Mouse (Mus musculus) intestine, embryonic 14.5 days (tissue): Measurements from ENCODE around the gene Slc34a2. TPM values are rescaled to one million over a fixed set of nuclear protein-coding genes. Genes with fewer than 3 reads are reported as not detected.

Experiments used
- ATAC-seq: fragments of 200-750 bp; cut with Nextera tagmentation; replicated peaks from 2 replicates; pipeline ENCODE4 v1.8.0; 2017; ENCODE audit warnings: low read depth, moderate number of reproducible peaks, moderate TSS enrichment, moderate library complexity; ENCODE audit not compliant: low FRiP score, low TSS enrichment
- DNase-seq: peaks from one replicate; pipeline ENCODE4 v3.0.0-alpha.2; 2018; ENCODE audit warnings: low spot score
- H3K27ac ChIP-seq: fragments of 300-500 bp; sonication (generic); 2 replicates; pipeline ENCODE4 v1.5.1; 2014; ENCODE audit warnings: low read depth, mild to moderate bottlenecking, control low read depth
- H3K27me3 ChIP-seq: fragments of 300-500 bp; sonication (generic); replicated peaks from 2 replicates; pipeline ENCODE4 v1.6.1; 2014; ENCODE audit warnings: low read length, control low read depth; ENCODE audit not compliant: control insufficient read depth, insufficient read depth
- H3K36me3 ChIP-seq: fragments of 300-500 bp; sonication (generic); 2 replicates; pipeline ENCODE4 v1.6.1; 2014; ENCODE audit warnings: low read length, control low read depth; ENCODE audit not compliant: control insufficient read depth, insufficient read depth
- H3K4me1 ChIP-seq: fragments of 300-500 bp; sonication (generic); replicated peaks from 2 replicates; pipeline ENCODE4 v1.6.1; 2014; ENCODE audit warnings: low read length, control low read depth, mixed read lengths; ENCODE audit not compliant: control insufficient read depth, insufficient read depth
- H3K4me2 ChIP-seq: fragments of 300-500 bp; sonication (generic); 2 replicates; pipeline ENCODE4 v1.6.1; 2014; ENCODE audit warnings: low read length
- H3K4me3 ChIP-seq: fragments of 300-500 bp; sonication (generic); 2 replicates; pipeline ENCODE4 v1.5.1; 2014; ENCODE audit warnings: low read depth, low read length, control low read depth, mixed read lengths
- H3K9ac ChIP-seq: fragments of 300-500 bp; sonication (generic); 2 replicates; pipeline ENCODE4 v1.6.1; 2014; ENCODE audit warnings: mild to moderate bottlenecking, low read length
- H3K9me3 ChIP-seq: fragments of 300-500 bp; sonication (generic); 2 replicates; pipeline ENCODE4 v1.6.1; 2016; ENCODE audit warnings: low read length, control low read depth; ENCODE audit not compliant: control insufficient read depth
- WGBS: fragments of 180-500 bp; shearing (Covaris S2); extraction: QIAGEN DNeasy Blood & Tissue Kit; methylation state at CpG from one replicate; pipeline ENCODE4 v1.1.7; 2014; 5-methylcytosine and 5-hydroxymethylcytosine counted together
- polyA plus RNA-seq: library from polyadenylated mRNA; unstranded; fragments of >200 nt; fragmentation: Nextera tagmentation; extraction: Ambion mirVana; gene quantifications from 2 replicates; pipeline ENCODE4 v1.2.1, GENCODE M21; 2014

The Slc34a2 gene
- polyA plus RNA-seq, 1 experiment from 2014 or later, result 0.91 TPM

- ATAC-seq (no peak), DNase-seq (no peak)
- Histone ChIP-seq H3K27me3 (no peaks in the 10 kb centered on the region), H3K9me3 (no peaks in the 10 kb centered on the region), H3K27ac (no peak overlapping the region), H3K4me3 (no peak overlapping the region), H3K4me2 (no peak overlapping the region), H3K4me1 (no peaks in the 10 kb centered on the region), H3K9ac (no peak overlapping the region), H3K36me3 (no peaks in the 10 kb centered on the region)
- 82% methylated on average over 6 of the region's 6 CpGs for WGBS
Observed at GRCm38 (mm10) chr5:52998097-52998760, 39.7 kb upstream of the Slc34a2 start.

- Histone ChIP-seq H3K4me2 (no peak overlapping the region), H3K9ac (no peak overlapping the region), H3K27me3 (no peaks in the 10 kb centered on the region), H3K4me3 (no peak overlapping the region), H3K27ac (no peak overlapping the region), H3K9me3 (no peaks in the 10 kb centered on the region), H3K36me3 (no peaks in the 10 kb centered on the region), H3K4me1 (no peaks in the 10 kb centered on the region)
- DNase-seq (no peak), ATAC-seq (no peak)
- 50% methylated on average over 5 of the region's 5 CpGs for WGBS
Observed at GRCm38 (mm10) chr5:53000169-53000872, 37.6 kb upstream of the Slc34a2 start.

GRCm38 (mm10) chr5:53002599-53003203 is 35.2 kb upstream of the Slc34a2 start:
- Histone ChIP-seq H3K36me3 (no peaks in the 10 kb centered on the region), H3K4me3 (no peak overlapping the region), H3K27ac (no peak overlapping the region), H3K27me3 (no peaks in the 10 kb centered on the region), H3K9ac (no peak overlapping the region), H3K4me1 (no peaks in the 10 kb centered on the region), H3K9me3 (no peaks in the 10 kb centered on the region), H3K4me2 (no peak overlapping the region)
- WGBS, result 76% methylated on average over 8 of the region's 8 CpGs
- ATAC-seq (no peak), DNase-seq (no peak)

- H3K4me2 ChIP-seq, result no peak overlapping the region
- H3K9me3 ChIP-seq, result no peaks in the 10 kb centered on the region
- DNase-seq (no peak), ATAC-seq (no peak)
- H3K9ac ChIP-seq, result no peak overlapping the region
- no peaks in the 10 kb centered on the region for H3K27me3 ChIP-seq
- no peak overlapping the region for H3K27ac ChIP-seq
- no peak overlapping the region for H3K4me3 ChIP-seq
- no peaks in the 10 kb centered on the region for H3K4me1 ChIP-seq
- 92% methylated on average over 4 of the region's 4 CpGs for WGBS
- H3K36me3 ChIP-seq, result no peaks in the 10 kb centered on the region
Observed at GRCm38 (mm10) chr5:53003495-53003894, 34.4 kb upstream of the Slc34a2 start.

GRCm38 (mm10) chr5:53003981-53004380 is 33.9 kb upstream of the Slc34a2 start:
- no peak overlapping the region for H3K4me2 ChIP-seq
- H3K27ac ChIP-seq, result no peak overlapping the region
- no peaks in the 10 kb centered on the region for H3K4me1 ChIP-seq
- no peaks in the 10 kb centered on the region for H3K27me3 ChIP-seq
- no peaks in the 10 kb centered on the region for H3K9me3 ChIP-seq
- no peak for ATAC-seq
- H3K36me3 ChIP-seq, result no peaks in the 10 kb centered on the region
- DNase-seq, result no peak
- H3K4me3 ChIP-seq, result no peak overlapping the region
- WGBS, result 90% methylated on average over 3 of the region's 3 CpGs
- H3K9ac ChIP-seq, result no peak overlapping the region

- H3K4me1 ChIP-seq, result no peaks in the 10 kb centered on the region
- no peaks in the 10 kb centered on the region for H3K9me3 ChIP-seq
- WGBS, result 78% methylated on average over 8 of the region's 8 CpGs
- no peak for ATAC-seq
- H3K4me2 ChIP-seq, result no peak overlapping the region
- no peak overlapping the region for H3K4me3 ChIP-seq
- no peaks in the 10 kb centered on the region for H3K36me3 ChIP-seq
- no peaks in the 10 kb centered on the region for H3K27me3 ChIP-seq
- no peak overlapping the region for H3K9ac ChIP-seq
- H3K27ac ChIP-seq, result no peak overlapping the region
- no peak for DNase-seq
Observed at GRCm38 (mm10) chr5:53009027-53009769, 28.7 kb upstream of the Slc34a2 start.

- WGBS, result 81% methylated on average over 4 of the region's 4 CpGs
- H3K9ac ChIP-seq, result no peak overlapping the region
- H3K4me3 ChIP-seq, result no peak overlapping the region
- no peak overlapping the region for H3K4me2 ChIP-seq
- DNase-seq (no peak), ATAC-seq (no peak)
- H3K36me3 ChIP-seq, result no peaks in the 10 kb centered on the region
- no peaks in the 10 kb centered on the region for H3K9me3 ChIP-seq
- H3K4me1 ChIP-seq, result no peaks in the 10 kb centered on the region
- H3K27ac ChIP-seq, result no peak overlapping the region
- no peaks in the 10 kb centered on the region for H3K27me3 ChIP-seq
Observed at GRCm38 (mm10) chr5:53009770-53010133, 28.1 kb upstream of the Slc34a2 start.

- H3K36me3 ChIP-seq, result no peaks in the 10 kb centered on the region
- H3K27me3 ChIP-seq, result no peaks in the 10 kb centered on the region
- no peak overlapping the region for H3K9ac ChIP-seq
- H3K4me3 ChIP-seq, result no peak overlapping the region
- H3K27ac ChIP-seq, result no peak overlapping the region
- DNase-seq (no peak), ATAC-seq (no peak)
- 80% methylated on average over 3 of the region's 3 CpGs for WGBS
- H3K4me1 ChIP-seq, result no peaks in the 10 kb centered on the region
- H3K9me3 ChIP-seq, result no peaks in the 10 kb centered on the region
- H3K4me2 ChIP-seq, result no peak overlapping the region
Observed at GRCm38 (mm10) chr5:53011327-53011726, 26.6 kb upstream of the Slc34a2 start.
